Mouse (Mus musculus): ENCODE data around the gene Usp6nl. TPM values are rescaled to one million over a fixed set of nuclear protein-coding genes. Genes with fewer than 3 reads are reported as not detected.
A peak's percentile ranks its signal among the peaks of the same experiment; 100 is the strongest.

Usp6nl gene
- total and polyA plus RNA-seq, 3 experiments, result 8.9 to 67.1 (median 24.8) TPM

- no peak for DNase-seq (ENCODE audit: low read depth, low spot score)
- H3K9me3 ChIP-seq (replicated peaks; ENCODE audit: insufficient read depth, low read length), result no peaks in the 10 kb centered on the region
These were observed 2.3 kb upstream of the Usp6nl start for GRCm38 (mm10) chr2:6320153-6320552.

GRCm38 (mm10) chr2:6321769-6322375 lies 595 bp upstream of the Usp6nl start:
- no peak for DNase-seq (ENCODE audit: low read depth, low spot score)
- no peak for TF ChIP-seq MXI1 (IDR thresholded peaks at IDR 0.05; ENCODE audit: low read depth, low read length)
- 0 out of 2 replicates have a peak, but pooled peaks have one; percentile 25 for TF ChIP-seq TBP (IDR thresholded peaks at IDR 0.05; ENCODE audit: low read depth, low read length)
- H3K4me3 ChIP-seq (ENCODE audit: control insufficient read depth in 1 of 2, insufficient read depth in 1 of 2, low read depth in 2 of 2, low read length in 2 of 2), result peak overlapping the region; percentile 60 to 98
- peak overlapping the region; percentile 99 for H3K9ac ChIP-seq (ENCODE audit: control insufficient read depth, low read depth, low read length, poor library complexity, severe bottlenecking)
- H3K4me1 ChIP-seq (ENCODE audit: control insufficient read depth in 1 of 2, insufficient read depth in 2 of 2, low read length in 2 of 2), result peaks cover 5 to 19% of the 10 kb centered on the region in 2 experiments
- no peaks in the 10 kb centered on the region for H3K9me3 ChIP-seq (replicated peaks; ENCODE audit: insufficient read depth, low read length)
- peak overlapping the region; percentile 71 for H3K27ac ChIP-seq (ENCODE audit: control insufficient read depth, low read depth, low read length)
- H3K36me3 ChIP-seq (ENCODE audit: control insufficient read depth in 1 of 2, insufficient read depth in 2 of 2, low read length in 2 of 2), result peaks cover 0 to 19% of the 10 kb centered on the region in 2 experiments; a peak in 2 of 4 replicates
- H3K27me3 ChIP-seq (ENCODE audit: control insufficient read depth in 1 of 2, insufficient read depth in 2 of 2, low read length in 2 of 2), result no peaks in the 10 kb centered on the region
- H3K79me2 ChIP-seq (ENCODE audit: control insufficient read depth, insufficient read depth, low read length, poor library complexity), result peaks cover 37% of the 10 kb centered on the region

More at GRCm38 (mm10) chr2:6320153-6320552, 2.3 kb upstream of the Usp6nl start:
- H3K4me1 ChIP-seq (ENCODE audit: control insufficient read depth in 1 of 2, insufficient read depth in 2 of 2, low read length in 2 of 2), result peaks cover 5 to 16% of the 10 kb centered on the region in 2 experiments
- peaks cover 25% of the 10 kb centered on the region for H3K79me2 ChIP-seq (ENCODE audit: control insufficient read depth, insufficient read depth, low read length, poor library complexity)
- no peak overlapping the region for H3K4me3 ChIP-seq (ENCODE audit: control insufficient read depth in 1 of 2, insufficient read depth in 1 of 2, low read depth in 2 of 2, low read length in 2 of 2)
- peaks cover 0 to 12% of the 10 kb centered on the region in 2 experiments; a peak in 2 of 4 replicates for H3K36me3 ChIP-seq (ENCODE audit: control insufficient read depth in 1 of 2, insufficient read depth in 2 of 2, low read length in 2 of 2)
- TF ChIP-seq MAZ (IDR thresholded peaks at IDR 0.05; ENCODE audit: low read depth, low read length) (no peak), HCFC1 (IDR thresholded peaks at IDR 0.05; ENCODE audit: low read depth, low read length) (no peak), ZKSCAN1 (IDR thresholded peaks at IDR 0.05; ENCODE audit: low read depth, low read length) (no peak), TAL1 (IDR thresholded peaks at IDR 0.05; ENCODE audit: low read length) (no peak), EP300 (IDR thresholded peaks at IDR 0.05; ENCODE audit: low read depth in 1 of 2, low read length in 2 of 2) (no peak), USF1 (IDR thresholded peaks at IDR 0.05; ENCODE audit: low read depth, low read length) (no peak), POLR2A (IDR thresholded peaks at IDR 0.05; ENCODE audit: control insufficient read depth in 1 of 2, insufficient read depth in 1 of 2, low read depth in 1 of 2, low read length in 2 of 2, poor library complexity in 1 of 2) (no peak), MAX (IDR thresholded peaks at IDR 0.05; ENCODE audit: low read length) (no peak), MXI1 (IDR thresholded peaks at IDR 0.05; ENCODE audit: low read depth, low read length) (no peak)
- no peak overlapping the region for H3K27ac ChIP-seq (ENCODE audit: control insufficient read depth, low read depth, low read length)
- H3K9ac ChIP-seq (ENCODE audit: control insufficient read depth, low read depth, low read length, poor library complexity, severe bottlenecking), result no peak overlapping the region
- no peaks in the 10 kb centered on the region for H3K27me3 ChIP-seq (ENCODE audit: control insufficient read depth in 1 of 2, insufficient read depth in 2 of 2, low read length in 2 of 2)

GRCm38 (mm10) chr2:6322938-6323521 lies 563 bp downstream of the Usp6nl start:
- Histone ChIP-seq H3K79me2 (ENCODE audit: control insufficient read depth, insufficient read depth, low read length, poor library complexity) (peaks cover 41% of the 10 kb centered on the region), H3K4me3 (ENCODE audit: control insufficient read depth in 1 of 2, insufficient read depth in 1 of 2, low read depth in 2 of 2, low read length in 2 of 2) (peak overlapping the region; percentile 97 to 98), H3K9ac (ENCODE audit: control insufficient read depth, low read depth, low read length, poor library complexity, severe bottlenecking) (peak overlapping the region; percentile 99), H3K27me3 (ENCODE audit: control insufficient read depth in 1 of 2, insufficient read depth in 2 of 2, low read length in 2 of 2) (no peaks in the 10 kb centered on the region), H3K36me3 (ENCODE audit: control insufficient read depth in 1 of 2, insufficient read depth in 2 of 2, low read length in 2 of 2) (peaks cover 0 to 19% of the 10 kb centered on the region in 2 experiments; a peak in 2 of 4 replicates), H3K4me1 (ENCODE audit: control insufficient read depth in 1 of 2, insufficient read depth in 2 of 2, low read length in 2 of 2) (peaks cover 5 to 19% of the 10 kb centered on the region in 2 experiments), H3K9me3 (replicated peaks; ENCODE audit: insufficient read depth, low read length) (no peaks in the 10 kb centered on the region), H3K27ac (ENCODE audit: control insufficient read depth, low read depth, low read length) (peak overlapping the region; percentile 71)
- peak; percentile 66 for DNase-seq (ENCODE audit: low read depth, low spot score)
- TF ChIP-seq ZKSCAN1 (IDR thresholded peaks at IDR 0.05; ENCODE audit: low read depth, low read length) (no peak), MXI1 (IDR thresholded peaks at IDR 0.05; ENCODE audit: low read depth, low read length) (no peak; the same call in 1 of the 2 replicates), POLR2A (IDR thresholded peaks at IDR 0.05; ENCODE audit: control insufficient read depth in 1 of 2, insufficient read depth in 1 of 2, low read depth in 1 of 2, low read length in 2 of 2, poor library complexity in 1 of 2) (peak in 1 of 2 experiments; percentile 38; a peak in 1 of 4 replicates), CHD1 (IDR thresholded peaks at IDR 0.05; ENCODE audit: low read depth, low read length) (no peak), ETS1 (IDR thresholded peaks at IDR 0.05; ENCODE audit: low read depth, low read length) (no peak), TCF12 (IDR thresholded peaks at IDR 0.05; ENCODE audit: low read depth, low read length) (0 out of 2 replicates have a peak, but pooled peaks have one; percentile 6), MAX (IDR thresholded peaks at IDR 0.05; ENCODE audit: low read length) (0 out of 2 replicates have a peak, but pooled peaks have one; percentile 10), MAZ (IDR thresholded peaks at IDR 0.05; ENCODE audit: low read depth, low read length) (no peak), NELFE (IDR thresholded peaks at IDR 0.05; ENCODE audit: low read depth, low read length) (no peak), ZMIZ1 (IDR thresholded peaks at IDR 0.05; ENCODE audit: low read depth, low read length) (no peak)
